Mouse (Mus musculus) C2C12 (cell line): Measurements from ENCODE around the gene Ptpn7. TPM values are rescaled to one million over a fixed set of nuclear protein-coding genes. Genes with fewer than 3 reads are reported as not detected.
"Not testable (repeated sequence)": the region's sequence is repeated elsewhere in the genome, so short reads cannot be mapped to it uniquely, and the experiment has no call there.

ENCODE experiments used
- H3K27me3 ChIP-seq: one replicate; pipeline ENCODE4 v1.6.1; 2011; ENCODE audit not compliant: control insufficient read depth, insufficient read depth, insufficient read length
- H3K36me3 ChIP-seq: one replicate; pipeline ENCODE4 v1.6.1; 2011; ENCODE audit not compliant: control insufficient read depth, insufficient read depth
- H3K4me3 ChIP-seq: one replicate; pipeline ENCODE4 v1.5.1; 2011; ENCODE audit warnings: mild to moderate bottlenecking, control low read depth; ENCODE audit not compliant: poor library complexity, insufficient read depth, severe bottlenecking
- H3K79me2 ChIP-seq: one replicate; pipeline ENCODE4 v1.6.1; 2011; ENCODE audit not compliant: control insufficient read depth, insufficient read depth
- H3K79me3 ChIP-seq: one replicate; pipeline ENCODE4 v1.6.1; 2011; ENCODE audit warnings: low read depth, control low read depth
- H3ac ChIP-seq: one replicate; pipeline ENCODE3; 2011; ENCODE audit warnings: low read depth; ENCODE audit not compliant: control insufficient read depth, insufficient read length
- CEBPB ChIP-seq: IDR thresholded peaks from one replicate; pipeline ENCODE4 v1.6.1; 2011; ENCODE audit warnings: low read depth, mild to moderate bottlenecking, control low read depth, moderate library complexity
- CTCF ChIP-seq: IDR thresholded peaks from one replicate; pipeline ENCODE4 v1.5.1; 2011; ENCODE audit not compliant: control insufficient read depth, insufficient read depth, insufficient read length
- FOSL1 ChIP-seq: IDR thresholded peaks from one replicate; pipeline ENCODE4 v1.8.0; 2011; ENCODE audit warnings: mild to moderate bottlenecking, low read length; ENCODE audit not compliant: poor library complexity, insufficient read depth, severe bottlenecking
- MAX ChIP-seq: IDR thresholded peaks from one replicate; pipeline ENCODE4 v1.6.1; 2011; ENCODE audit warnings: mild to moderate bottlenecking, control low read depth
- MYOD1 ChIP-seq: IDR thresholded peaks from one replicate; pipeline ENCODE4 v1.6.1; 2011; ENCODE audit warnings: low read depth; ENCODE audit not compliant: control insufficient read depth, insufficient read length
- MYOG ChIP-seq: IDR thresholded peaks from one replicate; pipeline ENCODE4 v1.6.1; 2011; ENCODE audit not compliant: control insufficient read depth, insufficient read length; ENCODE audit errors: extremely low read depth
- USF1 ChIP-seq: IDR thresholded peaks from one replicate; pipeline ENCODE4 v1.6.1; 2011; ENCODE audit warnings: low read depth, mild to moderate bottlenecking, control low read depth, moderate library complexity
- polyA plus RNA-seq: library from polyadenylated mRNA; unstranded; fragments of >200 nt; fragmentation: generic; extraction: Trizol; gene quantifications from one replicate; pipeline ENCODE4 v1.2.1, GENCODE M21; 2012; ENCODE audit warnings: missing spikeins

The Ptpn7 gene
- polyA plus RNA-seq, 1 experiment, result 0.80 TPM

- H3K79me2 ChIP-seq, result peaks cover 43% of the 10 kb centered on the region
- TF ChIP-seq CTCF, result no peak
- no peak for TF ChIP-seq CEBPB
- TF ChIP-seq MAX, result no peak
- no peak for TF ChIP-seq USF1
- no peak for TF ChIP-seq MYOG
- no peak for TF ChIP-seq FOSL1
- no peak for TF ChIP-seq MYOD1
- peaks cover 14% of the 10 kb centered on the region for H3K79me3 ChIP-seq
- no peaks in the 10 kb centered on the region for H3K27me3 ChIP-seq
- H3K4me3 ChIP-seq, result no peak overlapping the region
- H3ac ChIP-seq, result no peak overlapping the region
- no peaks in the 10 kb centered on the region for H3K36me3 ChIP-seq
These were observed 32.1 kb upstream of the Ptpn7 start for GRCm38 (mm10) chr1:135100400-135100799.

GRCm38 (mm10) chr1:135105124-135105523 lies 27.4 kb upstream of the Ptpn7 start, which contains the start of gene Lgr6:
Gene Lgr6 (minus strand): TSS chr1:135105276.
- Histone ChIP-seq H3ac (peak within 1 kb of the TSS; percentile 76), H3K4me3 (peak within 1 kb of the TSS; percentile 42), H3K79me3 (peaks cover 12% of the 10 kb centered on the region), H3K36me3 (no peaks in the 10 kb centered on the region), H3K27me3 (no peaks in the 10 kb centered on the region), H3K79me2 (peaks cover 30% of the 10 kb centered on the region)
- TF ChIP-seq USF1, result no peak
- no peak for TF ChIP-seq MYOD1
- TF ChIP-seq MYOG, result no peak
- TF ChIP-seq FOSL1, result no peak
- no peak for TF ChIP-seq CTCF
- TF ChIP-seq MAX, result no peak
- TF ChIP-seq CEBPB, result no peak

DNA sequence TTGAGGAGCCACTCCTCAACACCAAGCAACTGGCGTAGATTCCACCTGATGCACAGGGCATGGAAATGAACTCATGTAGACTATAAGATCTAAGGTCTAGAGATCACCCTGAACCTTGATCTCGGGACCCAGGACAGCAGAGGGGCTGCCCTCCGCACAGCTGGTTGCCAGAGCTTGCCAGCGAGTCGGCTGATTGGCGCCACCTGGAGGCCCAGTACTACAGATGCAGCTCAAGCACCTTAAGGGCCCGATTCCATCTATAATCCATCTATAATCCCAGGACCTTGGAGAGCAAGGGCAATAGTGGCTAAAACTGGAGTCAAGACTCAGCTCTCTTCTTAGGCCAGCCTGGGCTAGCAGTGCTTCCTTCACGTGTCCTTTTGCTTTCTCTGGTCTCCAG lies 26.5 kb upstream of the Ptpn7 start:
- Histone ChIP-seq H3K27me3 (no peaks in the 10 kb centered on the region), H3K4me3 (no peak overlapping the region), H3K79me3 (peaks cover 12% of the 10 kb centered on the region)

DNA sequence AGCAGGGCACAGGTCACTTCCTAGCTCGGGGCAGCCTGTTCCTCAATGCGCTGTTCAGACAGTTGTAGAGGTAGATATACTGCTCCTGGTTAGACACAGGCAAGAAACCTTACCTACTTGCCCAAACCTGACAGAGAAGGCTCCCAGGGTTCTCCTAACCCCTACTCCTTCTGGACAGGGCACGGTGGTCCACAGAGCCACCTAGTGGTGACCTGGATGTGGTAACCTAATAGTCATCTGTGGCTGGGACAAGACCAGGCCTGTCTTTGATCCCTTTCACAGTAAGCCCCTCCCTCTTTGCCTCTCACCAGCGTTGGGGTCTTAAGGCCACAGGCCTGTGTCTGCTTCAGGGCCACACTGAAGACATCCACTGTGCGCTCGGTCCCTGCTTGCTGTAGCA lies 23.9 kb upstream of the Ptpn7 start:
- Histone ChIP-seq H3K36me3 (no peaks in the 10 kb centered on the region), H3K79me2 (peaks cover 14% of the 10 kb centered on the region), H3ac (no peak overlapping the region), H3K4me3 (no peak overlapping the region), H3K79me3 (peaks cover 4% of the 10 kb centered on the region), H3K27me3 (no peaks in the 10 kb centered on the region)
- TF ChIP-seq CTCF (peak; percentile 36), MYOG (no peak)

More for the DNA sequence above, 26.5 kb upstream of the Ptpn7 start:
- TF ChIP-seq MAX (peak; percentile 10), CTCF (peak; percentile 84), CEBPB (no peak), USF1 (no peak)
- Histone ChIP-seq H3K79me2 (peaks cover 30% of the 10 kb centered on the region), H3ac (no peak overlapping the region), H3K36me3 (no peaks in the 10 kb centered on the region)

DNA sequence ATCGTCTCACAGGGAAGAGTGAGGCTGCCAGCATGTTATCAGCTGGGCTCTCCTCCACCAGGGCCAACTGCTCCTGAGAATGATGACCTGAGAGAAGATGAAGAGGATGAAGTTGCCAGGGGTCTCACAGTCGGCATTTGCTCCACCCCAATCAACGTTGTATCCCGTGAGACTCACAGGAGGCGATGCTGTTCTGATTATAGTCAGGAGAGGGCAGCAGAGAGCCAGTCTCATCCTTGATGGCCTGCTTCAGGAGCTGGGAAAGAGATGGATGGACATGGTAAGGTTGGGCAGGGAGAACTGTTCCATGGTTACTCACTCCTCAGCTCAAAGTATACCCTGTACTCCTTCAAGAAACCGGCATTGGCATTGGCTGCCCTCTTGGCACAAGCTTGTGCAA lies 22.4 kb upstream of the Ptpn7 start:
- H3K79me2 ChIP-seq, result no peaks in the 10 kb centered on the region
- no peak for TF ChIP-seq MYOD1
- TF ChIP-seq CTCF, result peak; percentile 60
- TF ChIP-seq FOSL1, result no peak
- no peaks in the 10 kb centered on the region for H3K79me3 ChIP-seq
- no peak overlapping the region for H3ac ChIP-seq
- no peaks in the 10 kb centered on the region for H3K27me3 ChIP-seq
- H3K36me3 ChIP-seq, result no peaks in the 10 kb centered on the region
- H3K4me3 ChIP-seq, result no peak overlapping the region

GRCm38 (mm10) chr1:135111271-135111670 lies 21.2 kb upstream of the Ptpn7 start:
- not testable (repeated sequence) for H3K36me3 ChIP-seq, H3ac ChIP-seq, H3K79me3 ChIP-seq, H3K4me3 ChIP-seq, H3K79me2 ChIP-seq, H3K27me3 ChIP-seq
- peak; percentile 35 for TF ChIP-seq MYOD1

- Histone ChIP-seq H3K4me3 (no peak overlapping the region), H3K79me2 (no peaks in the 10 kb centered on the region), H3K36me3 (no peaks in the 10 kb centered on the region), H3K27me3 (no peaks in the 10 kb centered on the region), H3ac (no peak overlapping the region), H3K79me3 (no peaks in the 10 kb centered on the region)
- TF ChIP-seq MAX, result no peak
- peak; percentile 86 for TF ChIP-seq USF1
- TF ChIP-seq FOSL1, result no peak
- TF ChIP-seq MYOG, result no peak
- TF ChIP-seq CTCF, result peak; percentile 92
These were observed 19.8 kb upstream of the Ptpn7 start for GRCm38 (mm10) chr1:135112661-135113060.
